ENCODE assay signal across 14 mouse cellular contexts in genomic region chr5:66474153-66474552, GRCm38 (mm10).
DNase-seq lines count a peak whose midpoint lies in the region; ATAC-seq and TF ChIP-seq lines count a peak whose summit lies in the region.
"Had no signal": no experiment of that assay in that cellular context is flagged by ENCODE, and none has a peak within 500 bp of the region (broad histone marks: within the 10 kb centered on the region; RNA-seq: fewer than 3 reads in every experiment).

No protein-coding gene starts in this region.

- ATAC-seq in neural tube, embryonic 13.5 days (ENCODE audit: low read depth) = peak; percentile 68
- peak; percentile 47; the same call in 1 of the 2 replicates for ATAC-seq in forebrain, postnatal 0 days
- ATAC-seq in limb, embryonic 13.5 days (ENCODE audit: low FRiP score, low read depth) = no peak
- ATAC-seq in neural tube, embryonic 15.5 days (ENCODE audit: low FRiP score) = peak; percentile 21; the same call in 1 of the 2 replicates
- ATAC-seq in liver, embryonic 12.5 days = no peak
- ATAC-seq: activated CD4-positive, CD25-positive, alpha-beta regulatory T cell, adult 4 months; lung, postnatal 0 days had no signal

- H3K9ac ChIP-seq in neural tube, embryonic 13.5 days = 0 out of 2 replicates have a peak overlapping the region, but pooled peaks have one; percentile 45
- no peak overlapping the region for H3K9ac ChIP-seq in forebrain, postnatal 0 days
- 0 out of 2 replicates have a peak overlapping the region, but pooled peaks have one; percentile 5 for H3K9ac ChIP-seq in limb, embryonic 13.5 days
- no peak overlapping the region for H3K9ac ChIP-seq in neural tube, embryonic 15.5 days (replicated peaks)
- no peak overlapping the region for H3K9ac ChIP-seq in liver, embryonic 12.5 days

- no peaks in the 10 kb centered on the region for H3K27me3 ChIP-seq in neural tube, embryonic 13.5 days
- H3K27me3 ChIP-seq in forebrain, postnatal 0 days (ENCODE audit: insufficient read depth, low read length) = no peaks in the 10 kb centered on the region
- no peaks in the 10 kb centered on the region for H3K27me3 ChIP-seq in limb, embryonic 13.5 days
- H3K27me3 ChIP-seq in neural tube, embryonic 15.5 days (replicated peaks) = no peaks in the 10 kb centered on the region
- no peaks in the 10 kb centered on the region for H3K27me3 ChIP-seq in liver, embryonic 12.5 days (replicated peaks)

- H3K9me3 ChIP-seq in neural tube, embryonic 13.5 days = no peaks in the 10 kb centered on the region
- H3K9me3 ChIP-seq in forebrain, postnatal 0 days (ENCODE audit: low read length) = no peaks in the 10 kb centered on the region
- H3K9me3 ChIP-seq in limb, embryonic 13.5 days = no peaks in the 10 kb centered on the region
- no peaks in the 10 kb centered on the region for H3K9me3 ChIP-seq in neural tube, embryonic 15.5 days (replicated peaks)
- H3K9me3 ChIP-seq in liver, embryonic 12.5 days (replicated peaks) = no peaks in the 10 kb centered on the region

- H3K4me2 ChIP-seq in neural tube, embryonic 13.5 days = no peak overlapping the region
- no peak overlapping the region for H3K4me2 ChIP-seq in forebrain, postnatal 0 days (ENCODE audit: low read depth)
- H3K4me2 ChIP-seq in limb, embryonic 13.5 days (replicated peaks) = no peak overlapping the region
- H3K4me2 ChIP-seq in neural tube, embryonic 15.5 days = peak overlapping the region; percentile 20; the same call in 1 of the 2 replicates
- H3K4me2 ChIP-seq in liver, embryonic 12.5 days = no peak overlapping the region
- H3K4me2 ChIP-seq: liver, embryonic 11.5 days had no signal

- H3K4me3 ChIP-seq in neural tube, embryonic 13.5 days = no peak overlapping the region
- no peak overlapping the region for H3K4me3 ChIP-seq in forebrain, postnatal 0 days (ENCODE audit: low read depth, low read length)
- H3K4me3 ChIP-seq in limb, embryonic 13.5 days = no peak overlapping the region
- H3K4me3 ChIP-seq in neural tube, embryonic 15.5 days (replicated peaks) = no peak overlapping the region
- H3K4me3 ChIP-seq in liver, embryonic 12.5 days = no peak overlapping the region

- H3K36me3 ChIP-seq in neural tube, embryonic 13.5 days = no peaks in the 10 kb centered on the region
- no peaks in the 10 kb centered on the region for H3K36me3 ChIP-seq in forebrain, postnatal 0 days (ENCODE audit: insufficient read depth)
- no peaks in the 10 kb centered on the region for H3K36me3 ChIP-seq in limb, embryonic 13.5 days
- no peaks in the 10 kb centered on the region for H3K36me3 ChIP-seq in neural tube, embryonic 15.5 days
- H3K36me3 ChIP-seq in liver, embryonic 12.5 days = no peaks in the 10 kb centered on the region

- TF ChIP-seq CTCF in forebrain, postnatal 0 days (IDR thresholded peaks at IDR 0.05; ENCODE audit: low read depth) = no peak

- peaks cover 14% of the 10 kb centered on the region for H3K4me1 ChIP-seq in neural tube, embryonic 13.5 days (replicated peaks)
- H3K4me1 ChIP-seq in forebrain, postnatal 0 days (ENCODE audit: insufficient read depth) = no peaks in the 10 kb centered on the region
- peaks cover 28% of the 10 kb centered on the region for H3K4me1 ChIP-seq in limb, embryonic 13.5 days
- peaks cover 5% of the 10 kb centered on the region; the same call in 1 of the 2 replicates for H3K4me1 ChIP-seq in neural tube, embryonic 15.5 days
- H3K4me1 ChIP-seq in liver, embryonic 12.5 days = peaks cover 3% of the 10 kb centered on the region; the same call in 1 of the 2 replicates

- peak overlapping the region; percentile 54; the same call in 1 of the 2 replicates for H3K27ac ChIP-seq in neural tube, embryonic 13.5 days (replicated peaks)
- H3K27ac ChIP-seq in forebrain, postnatal 0 days (ENCODE audit: low read depth, low read length) = peak overlapping the region; percentile 50; the same call in 1 of the 2 replicates
- no peak overlapping the region for H3K27ac ChIP-seq in limb, embryonic 13.5 days
- peak overlapping the region; percentile 56; the same call in 1 of the 2 replicates for H3K27ac ChIP-seq in neural tube, embryonic 15.5 days (replicated peaks)
- H3K27ac ChIP-seq in liver, embryonic 12.5 days = no peak overlapping the region

- no peak for DNase-seq in neural tube, embryonic 10.5 days (ENCODE audit: extremely low spot score, low spot score)
- DNase-seq in forebrain, postnatal 0 days = no peak
- DNase-seq in lung, postnatal 4 days = no peak
- no peak for DNase-seq in spleen, postnatal 10 days (ENCODE audit: low spot score in 2 of 2)
- DNase-seq: cerebellum, adult 11 months; kidney, adult 8-10 months; thymus, postnatal 14 days had no signal

- WGBS in neural tube, embryonic 13.5 days = 62% methylated on average over 11 of the region's 11 CpGs
- 55% methylated on average over 11 of the region's 11 CpGs for WGBS in forebrain, postnatal 0 days
- WGBS in limb, embryonic 13.5 days = 64% methylated on average over 11 of the region's 11 CpGs
- WGBS in neural tube, embryonic 15.5 days = 61% methylated on average over 11 of the region's 11 CpGs
- 59% methylated on average over 11 of the region's 11 CpGs for WGBS in liver, embryonic 12.5 days (ENCODE audit: insufficient replicate concordance)

Comparison
In these comparisons a context has a peak if more than half of its experiments do, and no peak if none do; other contexts are left out.
1. H3K9ac ChIP-seq: peak in neural tube, embryonic 13.5 days (single experiment) and limb, embryonic 13.5 days (single experiment); none in forebrain, postnatal 0 days (single experiment), neural tube, embryonic 15.5 days (single experiment) and liver, embryonic 12.5 days (single experiment).
2. ATAC-seq: peak in neural tube, embryonic 13.5 days (single experiment), forebrain, postnatal 0 days (single experiment) and neural tube, embryonic 15.5 days (single experiment); none in limb, embryonic 13.5 days (single experiment) and liver, embryonic 12.5 days (single experiment).
3. H3K27ac ChIP-seq: peak in neural tube, embryonic 13.5 days (single experiment), forebrain, postnatal 0 days (single experiment) and neural tube, embryonic 15.5 days (single experiment); none in limb, embryonic 13.5 days (single experiment) and liver, embryonic 12.5 days (single experiment).